Mouse (Mus musculus) liver, embryonic 11.5 days (tissue): ENCODE results near the gene Slc35b4. TPM values are rescaled to one million over a fixed set of nuclear protein-coding genes. Genes with fewer than 3 reads are reported as not detected.

Experiments
- ATAC-seq: fragments of 200-750 bp; cut with Nextera tagmentation; replicated peaks from 2 replicates; pipeline ENCODE4 v1.8.0; 2017; ENCODE audit warnings: moderate number of reproducible peaks, mild to moderate bottlenecking, moderate TSS enrichment, moderate library complexity; ENCODE audit not compliant: low FRiP score
- DNase-seq: peaks from one replicate; pipeline ENCODE4 v3.0.0-alpha.2; 2017; ENCODE audit warnings: low spot score
- H3K27ac ChIP-seq: fragments of 300-500 bp; sonication (generic); 2 replicates; pipeline ENCODE4 v1.5.1; 2014; ENCODE audit warnings: mild to moderate bottlenecking, low read depth, low read length, control low read depth
- H3K27me3 ChIP-seq: fragments of 300-500 bp; sonication (generic); replicated peaks from 2 replicates; pipeline ENCODE4 v1.6.1; 2014; ENCODE audit warnings: low read length, mixed read lengths; ENCODE audit not compliant: control insufficient read depth, insufficient read depth
- H3K36me3 ChIP-seq: fragments of 300-500 bp; sonication (generic); 2 replicates; pipeline ENCODE4 v1.6.1; 2014; ENCODE audit warnings: mild to moderate bottlenecking, low read length, moderate library complexity, mixed read lengths; ENCODE audit not compliant: control insufficient read depth, insufficient read depth
- H3K4me1 ChIP-seq: fragments of 300-500 bp; sonication (generic); replicated peaks from 2 replicates; pipeline ENCODE4 v1.6.1; 2014; ENCODE audit warnings: low read length, mixed read lengths; ENCODE audit not compliant: control insufficient read depth, insufficient read depth
- H3K4me2 ChIP-seq: fragments of 300-500 bp; sonication (generic); 2 replicates; pipeline ENCODE4 v1.6.1; 2014; ENCODE audit warnings: mild to moderate bottlenecking, control low read depth, moderate library complexity
- H3K4me3 ChIP-seq: fragments of 300-500 bp; sonication (generic); 2 replicates; pipeline ENCODE4 v1.5.1; 2014; ENCODE audit warnings: low read depth, low read length, control low read depth
- H3K9ac ChIP-seq: fragments of 300-500 bp; sonication (generic); 2 replicates; pipeline ENCODE4 v1.6.1; 2014; ENCODE audit warnings: low read depth, low read length, control low read depth
- H3K9me3 ChIP-seq: fragments of 300-500 bp; sonication (generic); 2 replicates; pipeline ENCODE4 v1.6.1; 2016; ENCODE audit warnings: low read length, inconsistent platforms, mixed read lengths; ENCODE audit not compliant: control insufficient read depth
- WGBS: fragments of 180-500 bp; shearing (Covaris S2); extraction: QIAGEN DNeasy Blood & Tissue Kit; methylation state at CpG from one replicate; pipeline ENCODE4 v1.1.7; 2014; 5-methylcytosine and 5-hydroxymethylcytosine counted together
- polyA plus RNA-seq: library from polyadenylated mRNA; unstranded; fragments of >200 nt; fragmentation: Nextera tagmentation; extraction: Ambion mirVana; gene quantifications from 2 replicates; pipeline ENCODE4 v1.2.1, GENCODE M21; 2014

Slc35b4 gene
- polyA plus RNA-seq, 1 experiment from 2014 or later: 37.5 TPM

DNA sequence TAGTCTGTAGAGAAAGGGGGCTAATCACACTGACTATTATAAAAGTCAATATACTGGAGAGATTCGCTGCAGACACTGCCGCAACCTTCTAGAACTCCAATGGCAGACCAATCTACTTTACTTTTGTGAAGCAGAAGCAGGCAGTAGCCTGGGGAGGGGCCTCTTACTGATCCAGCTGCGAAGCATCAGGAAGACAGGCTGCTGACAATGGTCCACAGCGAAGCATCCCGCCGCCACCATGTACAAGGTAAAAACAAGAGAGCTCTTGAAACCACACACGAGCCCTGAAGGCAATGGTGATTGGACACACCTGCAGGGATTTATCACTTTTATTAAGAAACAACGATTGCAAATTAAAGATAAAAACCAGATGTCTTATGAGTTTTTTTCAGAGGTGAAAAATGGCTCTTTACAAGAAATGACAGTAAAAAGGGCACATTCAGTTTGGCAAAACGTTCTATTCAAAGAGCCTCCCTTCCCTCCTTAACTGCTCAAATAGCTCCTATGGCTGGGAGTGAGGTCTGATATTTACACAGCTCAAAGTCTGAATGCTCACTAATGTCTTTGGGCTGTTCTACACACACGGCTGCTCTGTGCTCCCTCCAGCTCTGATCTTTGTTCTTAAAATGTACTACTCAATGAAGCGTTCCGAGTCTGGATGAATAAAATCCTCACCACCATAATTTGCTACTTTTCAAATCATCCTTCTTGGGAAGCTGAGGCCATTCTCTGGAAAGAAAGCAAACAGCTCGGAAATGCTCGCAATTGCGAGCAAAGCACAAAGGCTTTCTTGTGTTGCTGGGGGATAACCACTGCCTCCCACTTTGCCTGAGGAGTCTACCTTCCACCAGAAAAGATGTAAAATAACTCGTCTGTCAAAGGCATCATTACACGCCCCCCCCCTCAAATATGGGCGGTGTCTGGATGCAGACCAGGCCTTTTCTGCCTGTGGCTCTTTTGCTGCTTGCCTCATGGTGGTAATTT is 23.6 kb downstream of the Slc35b4 start:
- peaks cover 8% of the 10 kb centered on the region; the same call in 1 of the 2 replicates for H3K36me3 ChIP-seq
- H3K9ac ChIP-seq: no peak overlapping the region
- no peak overlapping the region for H3K27ac ChIP-seq
- H3K4me2 ChIP-seq: no peak overlapping the region
- ATAC-seq (no peak), DNase-seq (no peak)
- peaks cover 27% of the 10 kb centered on the region for H3K4me1 ChIP-seq
- no peaks in the 10 kb centered on the region for H3K9me3 ChIP-seq
- WGBS: 75% methylated on average over 18 of the region's 18 CpGs
- no peaks in the 10 kb centered on the region for H3K27me3 ChIP-seq
- no peak overlapping the region for H3K4me3 ChIP-seq

- no peak overlapping the region for H3K9ac ChIP-seq
- peaks cover 2% of the 10 kb centered on the region; the same call in 1 of the 2 replicates for H3K9me3 ChIP-seq
- ATAC-seq (no peak), DNase-seq (no peak)
- no peaks in the 10 kb centered on the region for H3K27me3 ChIP-seq
- no peaks in the 10 kb centered on the region for H3K36me3 ChIP-seq
- H3K27ac ChIP-seq: no peak overlapping the region
- H3K4me1 ChIP-seq: peaks cover 6% of the 10 kb centered on the region
- H3K4me2 ChIP-seq: no peak overlapping the region
- no peak overlapping the region for H3K4me3 ChIP-seq
- 81% methylated on average over 1 of the region's 1 CpGs for WGBS
Measured at GRCm38 (mm10) chr6:34149821-34150220, 27.1 kb downstream of the Slc35b4 start.

DNA sequence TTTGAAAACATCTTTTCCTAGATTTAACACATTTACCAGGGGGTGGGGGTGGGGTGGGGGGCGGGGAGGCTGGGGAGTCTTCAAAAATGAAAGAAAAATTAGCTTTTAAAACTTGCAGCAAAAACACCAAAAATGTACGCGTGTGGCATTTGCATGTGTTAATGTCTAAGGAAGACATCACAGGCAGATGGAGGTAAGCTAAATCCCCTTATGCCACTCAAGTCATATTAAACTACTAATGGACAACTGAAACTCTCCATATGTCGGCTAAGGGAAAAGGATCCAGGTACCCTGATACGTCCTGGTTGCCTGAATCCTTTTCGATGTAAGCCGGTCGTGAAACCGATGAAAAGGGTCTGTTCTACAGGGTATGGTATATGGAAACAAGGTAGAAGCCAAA is 27.8 kb downstream of the Slc35b4 start:
- Histone ChIP-seq H3K36me3 (no peaks in the 10 kb centered on the region), H3K4me1 (no peaks in the 10 kb centered on the region), H3K9me3 (peaks cover 2% of the 10 kb centered on the region; the same call in 1 of the 2 replicates), H3K9ac (no peak overlapping the region), H3K4me2 (no peak overlapping the region), H3K27ac (no peak overlapping the region), H3K4me3 (no peak overlapping the region), H3K27me3 (no peaks in the 10 kb centered on the region)
- ATAC-seq (no peak), DNase-seq (peak; percentile 8)
- WGBS: 84% methylated on average over 9 of the region's 9 CpGs

DNA sequence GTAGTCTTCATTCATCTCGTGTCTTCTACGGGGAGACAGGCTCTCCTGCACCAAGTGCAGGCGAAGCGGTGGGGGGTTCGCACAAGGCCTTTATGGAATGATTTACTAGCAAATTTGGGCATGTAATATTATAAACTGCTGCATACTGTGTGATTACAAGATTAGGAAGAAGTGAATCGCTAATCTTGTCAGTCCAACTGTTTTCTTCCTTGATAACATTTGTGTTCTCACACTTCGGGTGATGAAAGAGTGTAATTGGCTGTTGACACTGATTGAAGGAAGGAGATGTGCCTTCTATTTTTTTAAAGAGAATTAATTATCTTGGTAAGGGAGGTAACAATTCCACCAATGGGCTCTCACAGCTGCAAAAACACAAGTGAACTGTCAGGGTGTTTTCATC is 28.3 kb downstream of the Slc35b4 start:
- no peaks in the 10 kb centered on the region for H3K4me1 ChIP-seq
- DNase-seq (no peak), ATAC-seq (no peak)
- no peak overlapping the region for H3K4me2 ChIP-seq
- no peaks in the 10 kb centered on the region for H3K36me3 ChIP-seq
- peaks cover 2% of the 10 kb centered on the region; the same call in 1 of the 2 replicates for H3K9me3 ChIP-seq
- H3K27me3 ChIP-seq: no peaks in the 10 kb centered on the region
- H3K9ac ChIP-seq: no peak overlapping the region
- no peak overlapping the region for H3K27ac ChIP-seq
- WGBS: 78% methylated on average over 7 of the region's 7 CpGs
- no peak overlapping the region for H3K4me3 ChIP-seq

DNA sequence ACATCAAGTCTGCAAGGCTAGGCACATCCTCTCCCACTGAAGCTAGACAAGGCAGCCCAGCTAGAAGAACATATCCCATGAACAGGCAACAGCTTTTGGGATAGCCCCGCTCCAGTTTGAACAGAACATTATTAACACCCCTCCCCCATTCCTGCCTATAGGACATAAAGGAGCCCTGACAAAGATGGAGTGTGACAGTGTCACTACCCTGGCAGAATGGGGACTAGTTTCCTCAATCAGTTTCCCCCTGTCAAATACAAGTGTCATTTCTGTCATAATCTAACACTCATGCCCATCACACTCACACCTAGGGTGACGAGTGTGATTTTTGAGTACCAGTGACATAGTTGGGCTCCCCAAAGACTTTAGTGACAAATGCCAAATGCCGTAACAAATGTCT is 28.9 kb downstream of the Slc35b4 start:
- no peak overlapping the region for H3K4me2 ChIP-seq
- no peak for DNase-seq
- H3K27ac ChIP-seq: no peak overlapping the region
- H3K27me3 ChIP-seq: no peaks in the 10 kb centered on the region
- no peaks in the 10 kb centered on the region for H3K36me3 ChIP-seq
- no peak for ATAC-seq
- H3K4me1 ChIP-seq: no peaks in the 10 kb centered on the region
- peaks cover 2% of the 10 kb centered on the region; the same call in 1 of the 2 replicates for H3K9me3 ChIP-seq
- no peak overlapping the region for H3K4me3 ChIP-seq
- 84% methylated on average over 3 of the region's 3 CpGs for WGBS
- H3K9ac ChIP-seq: no peak overlapping the region

- no peak overlapping the region for H3K27ac ChIP-seq
- no peak for DNase-seq
- no peak for ATAC-seq
- no peaks in the 10 kb centered on the region for H3K36me3 ChIP-seq
- H3K9me3 ChIP-seq: peaks cover 2% of the 10 kb centered on the region; the same call in 1 of the 2 replicates
- H3K9ac ChIP-seq: no peak overlapping the region
- WGBS: 67% methylated on average over 6 of the region's 6 CpGs
- no peak overlapping the region for H3K4me3 ChIP-seq
- no peaks in the 10 kb centered on the region for H3K4me1 ChIP-seq
- H3K4me2 ChIP-seq: no peak overlapping the region
- no peaks in the 10 kb centered on the region for H3K27me3 ChIP-seq
Measured at GRCm38 (mm10) chr6:34146042-34146441, 30.9 kb downstream of the Slc35b4 start.

- H3K27ac ChIP-seq: no peak overlapping the region
- no peaks in the 10 kb centered on the region for H3K4me1 ChIP-seq
- H3K4me3 ChIP-seq: no peak overlapping the region
- H3K36me3 ChIP-seq: no peaks in the 10 kb centered on the region
- H3K27me3 ChIP-seq: no peaks in the 10 kb centered on the region
- 74% methylated on average over 11 of the region's 11 CpGs for WGBS
- DNase-seq (no peak), ATAC-seq (no peak)
- no peak overlapping the region for H3K4me2 ChIP-seq
- peaks cover 2% of the 10 kb centered on the region; the same call in 1 of the 2 replicates for H3K9me3 ChIP-seq
- no peak overlapping the region for H3K9ac ChIP-seq
Measured at GRCm38 (mm10) chr6:34142931-34143330, 34.0 kb downstream of the Slc35b4 start.

DNA sequence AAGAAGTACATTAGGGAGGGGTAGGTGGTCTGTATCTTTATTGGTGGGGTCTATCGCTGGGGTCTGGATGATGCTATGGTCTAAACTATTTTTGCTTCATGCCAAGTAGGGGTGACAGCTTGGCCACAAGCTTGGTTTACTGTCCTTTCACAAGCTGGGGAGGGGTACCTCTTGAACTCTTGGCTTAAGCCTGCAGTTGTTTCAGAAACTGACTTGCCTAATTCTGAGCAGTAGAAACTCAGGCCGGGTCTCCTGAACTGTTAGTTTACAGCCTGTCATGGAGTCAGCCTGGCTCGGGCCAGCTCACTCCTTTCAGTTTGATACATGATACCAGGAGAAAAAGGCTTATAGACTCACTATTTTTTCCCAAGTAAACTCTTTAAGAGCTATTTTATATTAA is 38.5 kb downstream of the Slc35b4 start:
- Histone ChIP-seq H3K9ac (no peak overlapping the region), H3K4me1 (no peaks in the 10 kb centered on the region), H3K36me3 (no peaks in the 10 kb centered on the region), H3K4me2 (no peak overlapping the region), H3K9me3 (no peaks in the 10 kb centered on the region), H3K27me3 (no peaks in the 10 kb centered on the region), H3K27ac (no peak overlapping the region), H3K4me3 (no peak overlapping the region)
- ATAC-seq (no peak), DNase-seq (no peak)
- WGBS: 74% methylated on average over 3 of the region's 3 CpGs

GRCm38 (mm10) chr6:34132391-34132790 is 44.5 kb downstream of the Slc35b4 start:
- H3K27ac ChIP-seq: no peak overlapping the region
- WGBS: 86% methylated on average over 9 of the region's 9 CpGs
- no peaks in the 10 kb centered on the region for H3K9me3 ChIP-seq
- H3K27me3 ChIP-seq: no peaks in the 10 kb centered on the region
- ATAC-seq (no peak), DNase-seq (no peak)
- H3K4me3 ChIP-seq: no peak overlapping the region
- no peak overlapping the region for H3K9ac ChIP-seq
- H3K4me1 ChIP-seq: no peaks in the 10 kb centered on the region
- no peaks in the 10 kb centered on the region for H3K36me3 ChIP-seq
- H3K4me2 ChIP-seq: no peak overlapping the region
